Mouse (Mus musculus) frontal cortex, adult (tissue): ENCODE data around the gene Nsd1.

ENCODE experiments used
- ATAC-seq: cut with Nextera tagmentation; 2 replicates; pipeline ENCODE4 v1.9.2; 2017; ENCODE audit warnings: mild to moderate bottlenecking, moderate library complexity, mixed read lengths; ENCODE audit not compliant: low TSS enrichment

Nsd1 gene

GRCm38 (mm10) chr13:55252820-55253219, 43.2 kb downstream of the Nsd1 start:
- no peak for ATAC-seq

GRCm38 (mm10) chr13:55255052-55255652, 45.6 kb downstream of the Nsd1 start:
- no peak for ATAC-seq

GRCm38 (mm10) chr13:55258651-55259050, 49.1 kb downstream of the Nsd1 start:
- no peak for ATAC-seq

GRCm38 (mm10) chr13:55261521-55261920, 51.9 kb downstream of the Nsd1 start:
- ATAC-seq: no peak

- no peak for ATAC-seq
Measured at GRCm38 (mm10) chr13:55262096-55262495, 52.5 kb downstream of the Nsd1 start.

GRCm38 (mm10) chr13:55277203-55277602, 67.6 kb downstream of the Nsd1 start:
- no peak for ATAC-seq

GRCm38 (mm10) chr13:55277646-55278045, 68.1 kb downstream of the Nsd1 start:
- ATAC-seq: no peak

- no peak for ATAC-seq
Measured at GRCm38 (mm10) chr13:55288854-55289253, 79.3 kb downstream of the Nsd1 start.

- no peak for ATAC-seq
Measured at GRCm38 (mm10) chr13:55296760-55297159, 87.2 kb downstream of the Nsd1 start.

- ATAC-seq: no peak
Measured at GRCm38 (mm10) chr13:55300913-55301312, 91.3 kb downstream of the Nsd1 start.

- peak; percentile 86 for ATAC-seq
Measured at GRCm38 (mm10) chr13:55312028-55312630, 102.5 kb downstream of the Nsd1 start.

- no peak for ATAC-seq
Measured at GRCm38 (mm10) chr13:55313051-55313450, 103.5 kb downstream of the Nsd1 start.

GRCm38 (mm10) chr13:55314891-55315412, 105.4 kb downstream of the Nsd1 start:
- ATAC-seq: no peak

GRCm38 (mm10) chr13:55318351-55318750, 108.8 kb downstream of the Nsd1 start:
- ATAC-seq: no peak

GRCm38 (mm10) chr13:55319931-55320533, 110.5 kb downstream of the Nsd1 start, which contains the start of gene Prelid1:
Gene Prelid1, plus strand, starts transcription at chr13:55320500.
- ATAC-seq: no peak

- ATAC-seq: peak; percentile 73
Measured at GRCm38 (mm10) chr13:55321434-55322129, 112.0 kb downstream of the Nsd1 start, which contains the start of gene Rab24. Gene Rab24, minus strand, starts transcription at chr13:55321946.

GRCm38 (mm10) chr13:55322130-55322825, 112.7 kb downstream of the Nsd1 start:
- peak; percentile 38; the same call in 1 of the 2 replicates for ATAC-seq

- peak; percentile 31 for ATAC-seq
Measured at GRCm38 (mm10) chr13:55325596-55325995, 116.0 kb downstream of the Nsd1 start.

GRCm38 (mm10) chr13:55327169-55327568, 117.6 kb downstream of the Nsd1 start:
- ATAC-seq: no peak

- peak; percentile 65 for ATAC-seq
Measured at GRCm38 (mm10) chr13:55327633-55328032, 118.1 kb downstream of the Nsd1 start.

GRCm38 (mm10) chr13:55328171-55328570, 118.6 kb downstream of the Nsd1 start:
- ATAC-seq: no peak

- no peak for ATAC-seq
Measured at GRCm38 (mm10) chr13:55328641-55329040, 119.1 kb downstream of the Nsd1 start.
